Mouse (Mus musculus): ENCODE measurements at regions not wholly inside any gene's neighbourhood (a gene's known extent, or its start where the extent isn't known, plus 50 kb on each side); places are given as distances from the start of the nearest gene placed in this dataset.

DNA sequence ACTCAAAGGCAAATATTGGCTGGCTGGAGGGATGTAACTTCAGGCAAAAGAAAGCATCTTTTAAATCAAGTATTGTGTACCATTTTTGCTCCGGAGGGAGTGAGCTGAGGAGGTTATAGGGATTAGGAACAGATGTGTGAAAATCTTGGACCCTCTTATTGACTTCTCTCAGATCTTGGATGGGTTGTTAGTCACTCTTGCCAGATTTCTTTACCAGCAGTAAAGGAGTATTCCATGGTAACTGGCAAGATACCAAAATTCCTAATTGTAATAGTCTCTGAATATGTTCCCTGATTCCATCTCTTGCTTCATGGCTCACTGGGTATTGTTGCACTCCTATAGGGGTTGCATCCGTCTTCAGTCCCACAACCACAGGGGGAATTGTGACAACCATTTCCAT is 58.1 kb upstream of the Fbxw17 start:
- Histone ChIP-seq H3K4me1 (ENCODE audit: control insufficient read depth, insufficient read depth, low read length) (no peaks in the 10 kb centered on the region), H3K9ac (ENCODE audit: low read depth, poor library complexity, severe bottlenecking) (no peak overlapping the region), H3K36me3 (ENCODE audit: control insufficient read depth, insufficient read depth, low read length, poor library complexity, severe bottlenecking) (no peaks in the 10 kb centered on the region), H3K4me3 (ENCODE audit: low read depth, low read length) (no peak overlapping the region), H3K27me3 (ENCODE audit: control insufficient read depth, insufficient read depth, low read length, poor library complexity, severe bottlenecking) (no peaks in the 10 kb centered on the region), H3K27ac (ENCODE audit: insufficient read depth, low read length) (no peak overlapping the region), H3K9me3 (replicated peaks; ENCODE audit: control insufficient read depth, insufficient read depth, low read length, poor library complexity, severe bottlenecking) (no peaks in the 10 kb centered on the region)
- TF ChIP-seq CTCF (IDR thresholded peaks at IDR 0.05; ENCODE audit: low read depth, low read length) (no peak), POLR2A (IDR thresholded peaks at IDR 0.05; ENCODE audit: insufficient read depth, low read length) (no peak), EP300 (IDR thresholded peaks at IDR 0.05; ENCODE audit: insufficient read depth, low read depth, low read length) (no peak)
